Mouse (Mus musculus): Measurements from ENCODE around the gene 4933427D14Rik. TPM values are rescaled to one million over a fixed set of nuclear protein-coding genes. Genes with fewer than 3 reads are reported as not detected.
A peak's percentile ranks its signal among the peaks of the same experiment; 100 is the strongest.

4933427D14Rik gene
- polyA plus RNA-seq, 1 experiment: 33.1 TPM

DNA sequence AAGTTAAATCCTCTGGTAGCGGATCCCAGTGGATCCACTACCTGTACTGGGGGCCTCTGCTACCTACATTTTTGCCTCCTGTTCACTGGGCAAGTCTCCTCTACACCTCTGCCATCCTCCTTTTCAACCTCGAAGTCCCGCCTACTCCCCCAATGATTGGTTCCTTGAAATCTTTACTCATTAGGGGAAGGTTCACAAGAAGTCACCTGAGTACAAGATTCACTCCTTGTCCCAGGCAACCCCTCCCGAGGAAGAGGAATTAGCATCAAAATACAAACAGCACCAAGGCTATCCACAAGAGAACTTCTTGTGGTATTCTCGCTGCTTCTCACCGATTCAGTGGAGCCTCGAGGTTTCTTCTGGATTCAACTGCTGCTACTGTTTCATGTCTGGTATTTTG, 24.8 kb upstream of the 4933427D14Rik start:
- Histone ChIP-seq H3K4me1 (ENCODE audit: control insufficient read depth, insufficient read depth, low read length) (peaks cover 2% of the 10 kb centered on the region; the same call in 1 of the 2 replicates), H3K27ac (ENCODE audit: control insufficient read depth, insufficient read depth, low read depth, low read length) (no peak overlapping the region), H3K27me3 (ENCODE audit: control insufficient read depth, insufficient read depth, low read length) (no peaks in the 10 kb centered on the region), H3K4me3 (ENCODE audit: control insufficient read depth, low read depth, low read length) (no peak overlapping the region), H3K36me3 (ENCODE audit: control insufficient read depth, insufficient read depth, low read length) (no peaks in the 10 kb centered on the region)
- TF ChIP-seq CTCF (IDR thresholded peaks at IDR 0.05; ENCODE audit: control insufficient read depth, insufficient read depth, insufficient replicate concordance, low read depth, low read length): no peak
- TF ChIP-seq POLR2A (IDR thresholded peaks at IDR 0.05; ENCODE audit: control insufficient read depth, low read depth, low read length): no peak

DNA sequence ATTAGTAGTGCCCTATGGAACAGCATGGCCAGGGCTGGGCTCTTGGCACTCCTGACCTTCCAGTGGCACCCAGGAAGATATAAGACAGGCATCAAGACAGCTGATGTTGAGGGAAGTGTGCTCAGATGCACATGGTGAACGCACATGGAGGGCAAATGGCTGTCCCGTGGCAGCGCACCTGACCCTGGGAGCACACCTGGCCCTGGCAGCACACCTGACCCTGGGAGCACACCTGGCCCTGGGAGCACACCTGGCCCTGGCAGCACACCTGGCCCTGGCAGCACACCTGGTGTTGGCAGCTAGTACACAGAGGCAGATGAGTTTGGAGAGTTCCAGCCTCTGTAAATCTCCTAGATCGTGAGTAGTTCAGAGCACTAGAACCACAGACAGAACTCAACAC, 21.3 kb upstream of the 4933427D14Rik start:
- TF ChIP-seq POLR2A (IDR thresholded peaks at IDR 0.05; ENCODE audit: control insufficient read depth, low read depth, low read length): no peak
- TF ChIP-seq CTCF (IDR thresholded peaks at IDR 0.05; ENCODE audit: control insufficient read depth, insufficient read depth, insufficient replicate concordance, low read depth, low read length): no peak
- H3K27me3 ChIP-seq (ENCODE audit: control insufficient read depth, insufficient read depth, low read length): no peaks in the 10 kb centered on the region
- H3K27ac ChIP-seq (ENCODE audit: control insufficient read depth, insufficient read depth, low read depth, low read length): no peak overlapping the region
- H3K4me1 ChIP-seq (ENCODE audit: control insufficient read depth, insufficient read depth, low read length): peaks cover 2% of the 10 kb centered on the region; the same call in 1 of the 2 replicates
- H3K4me3 ChIP-seq (ENCODE audit: control insufficient read depth, low read depth, low read length): no peak overlapping the region
- H3K36me3 ChIP-seq (ENCODE audit: control insufficient read depth, insufficient read depth, low read length): no peaks in the 10 kb centered on the region

DNA sequence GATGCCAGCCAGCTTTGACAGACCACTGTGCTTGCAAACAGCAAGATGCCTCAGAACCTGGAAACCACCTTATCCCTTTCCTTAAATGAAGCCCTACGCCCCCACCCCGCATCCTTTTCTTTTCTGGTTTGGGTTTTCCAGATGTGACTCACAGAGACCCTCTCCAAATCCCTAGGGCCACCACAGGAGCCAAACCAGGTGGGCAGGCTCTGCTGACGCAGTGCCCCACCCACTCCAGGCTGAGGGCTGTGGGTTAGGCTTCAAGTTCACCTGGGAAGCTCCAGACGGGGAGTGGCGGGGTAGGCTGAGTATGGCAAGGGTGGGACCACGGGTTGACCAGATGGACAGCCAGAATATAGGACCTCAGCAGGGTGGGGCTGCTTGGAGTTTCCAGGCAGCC, 19.6 kb upstream of the 4933427D14Rik start:
- no peak for TF ChIP-seq POLR2A (IDR thresholded peaks at IDR 0.05; ENCODE audit: control insufficient read depth, low read depth, low read length)
- TF ChIP-seq CTCF (IDR thresholded peaks at IDR 0.05; ENCODE audit: control insufficient read depth, insufficient read depth, insufficient replicate concordance, low read depth, low read length): no peak
- H3K4me1 ChIP-seq (ENCODE audit: control insufficient read depth, insufficient read depth, low read length): peaks cover 2% of the 10 kb centered on the region; the same call in 1 of the 2 replicates
- no peaks in the 10 kb centered on the region for H3K27me3 ChIP-seq (ENCODE audit: control insufficient read depth, insufficient read depth, low read length)
- H3K36me3 ChIP-seq (ENCODE audit: control insufficient read depth, insufficient read depth, low read length): no peaks in the 10 kb centered on the region
- H3K27ac ChIP-seq (ENCODE audit: control insufficient read depth, insufficient read depth, low read depth, low read length): no peak overlapping the region
- H3K4me3 ChIP-seq (ENCODE audit: control insufficient read depth, low read depth, low read length): no peak overlapping the region

DNA sequence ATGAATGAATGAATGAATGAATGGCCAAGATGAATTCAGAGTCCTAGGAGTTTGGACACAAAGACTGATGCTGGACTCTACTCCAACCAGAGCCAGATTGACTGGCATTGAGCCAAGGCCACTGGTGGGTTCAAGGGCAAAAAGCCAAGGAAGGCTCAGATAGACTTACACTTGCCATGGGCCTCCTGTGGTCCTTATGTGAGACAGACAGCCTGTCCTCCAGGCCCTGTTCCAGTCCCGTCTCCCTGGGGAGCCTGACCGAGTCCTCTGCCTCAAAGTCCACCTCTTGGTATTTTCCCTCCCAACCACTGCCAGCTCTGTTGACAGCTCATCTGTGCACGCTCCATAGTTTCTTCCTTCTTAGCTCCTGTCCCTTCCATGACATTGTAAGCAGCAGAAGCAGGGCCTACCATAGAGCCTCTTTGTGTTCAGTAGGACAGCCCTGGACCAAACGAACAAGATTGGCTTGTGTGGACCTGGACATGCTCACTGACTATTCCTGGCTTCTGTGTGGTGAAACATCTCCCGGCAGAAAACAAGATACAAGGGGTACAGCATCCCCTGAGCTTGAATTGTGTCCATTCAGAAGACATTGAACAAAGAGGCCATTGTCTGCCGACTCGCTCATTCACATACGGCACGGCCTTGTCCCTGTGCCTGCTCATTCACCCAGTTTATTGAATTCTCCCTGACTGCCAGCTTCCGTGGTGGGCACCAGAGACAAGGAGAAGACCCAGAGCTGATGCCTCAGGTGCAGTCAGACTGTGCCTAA, 18.9 kb upstream of the 4933427D14Rik start:
- no peak for TF ChIP-seq CTCF (IDR thresholded peaks at IDR 0.05; ENCODE audit: control insufficient read depth, insufficient read depth, insufficient replicate concordance, low read depth, low read length)
- no peak for TF ChIP-seq POLR2A (IDR thresholded peaks at IDR 0.05; ENCODE audit: control insufficient read depth, low read depth, low read length)

DNA sequence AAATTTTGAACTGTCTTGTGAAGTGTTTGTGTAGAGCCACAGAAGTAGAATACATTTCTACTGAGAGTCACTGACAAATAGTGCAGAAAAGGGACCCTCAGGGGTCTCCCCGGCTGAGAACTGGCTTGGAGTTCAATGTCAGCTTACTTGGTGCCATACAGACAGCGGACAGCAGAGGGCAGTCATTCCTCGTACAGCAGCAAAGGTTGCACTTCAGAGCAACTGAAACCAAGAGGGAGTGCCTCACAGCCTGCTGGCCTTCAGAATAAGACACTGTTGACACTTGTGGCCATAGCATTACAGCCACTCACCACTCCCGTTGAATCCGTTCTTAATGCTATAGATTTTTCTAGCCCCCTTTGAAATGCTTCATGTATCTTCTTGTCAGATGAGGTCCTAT, 17.6 kb upstream of the 4933427D14Rik start:
- Histone ChIP-seq H3K4me3 (ENCODE audit: control insufficient read depth, low read depth, low read length) (no peak overlapping the region), H3K27ac (ENCODE audit: control insufficient read depth, insufficient read depth, low read depth, low read length) (no peak overlapping the region), H3K36me3 (ENCODE audit: control insufficient read depth, insufficient read depth, low read length) (no peaks in the 10 kb centered on the region), H3K27me3 (ENCODE audit: control insufficient read depth, insufficient read depth, low read length) (no peaks in the 10 kb centered on the region), H3K4me1 (ENCODE audit: control insufficient read depth, insufficient read depth, low read length) (no peaks in the 10 kb centered on the region; the same call in 1 of the 2 replicates)
- TF ChIP-seq CTCF (IDR thresholded peaks at IDR 0.05; ENCODE audit: control insufficient read depth, insufficient read depth, insufficient replicate concordance, low read depth, low read length): peak; percentile 79; the same call in 1 of the 2 replicates
- TF ChIP-seq POLR2A (IDR thresholded peaks at IDR 0.05; ENCODE audit: control insufficient read depth, low read depth, low read length): no peak

More for the DNA sequence above, 18.9 kb upstream of the 4933427D14Rik start:
- no peak overlapping the region for H3K4me3 ChIP-seq (ENCODE audit: control insufficient read depth, low read depth, low read length)
- no peak overlapping the region for H3K27ac ChIP-seq (ENCODE audit: control insufficient read depth, insufficient read depth, low read depth, low read length)
- no peaks in the 10 kb centered on the region for H3K27me3 ChIP-seq (ENCODE audit: control insufficient read depth, insufficient read depth, low read length)
- H3K36me3 ChIP-seq (ENCODE audit: control insufficient read depth, insufficient read depth, low read length): no peaks in the 10 kb centered on the region
- H3K4me1 ChIP-seq (ENCODE audit: control insufficient read depth, insufficient read depth, low read length): peaks cover 2% of the 10 kb centered on the region; the same call in 1 of the 2 replicates

DNA sequence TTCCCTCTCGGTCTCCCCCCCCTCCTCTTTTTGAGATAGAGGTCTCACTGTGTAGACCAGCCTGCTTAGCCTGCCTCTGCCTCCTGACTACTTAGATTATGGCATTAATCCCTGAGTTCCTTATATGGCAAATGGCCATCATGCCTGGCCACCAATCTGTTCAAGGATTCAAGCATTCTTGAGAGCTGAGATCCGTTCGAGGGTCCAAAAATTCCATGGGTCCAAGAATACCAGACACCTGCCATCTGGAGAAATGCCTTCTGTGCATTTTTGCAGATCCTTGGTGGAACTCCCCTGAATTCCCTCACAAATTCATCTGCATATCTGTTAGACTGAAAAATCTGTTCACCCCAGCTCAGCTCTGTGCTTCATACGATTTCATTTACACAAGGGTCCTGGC, 16.2 kb upstream of the 4933427D14Rik start:
- H3K27ac ChIP-seq (ENCODE audit: control insufficient read depth, insufficient read depth, low read depth, low read length): no peak overlapping the region
- no peak overlapping the region for H3K4me3 ChIP-seq (ENCODE audit: control insufficient read depth, low read depth, low read length)
- no peaks in the 10 kb centered on the region for H3K36me3 ChIP-seq (ENCODE audit: control insufficient read depth, insufficient read depth, low read length)
- H3K4me1 ChIP-seq (ENCODE audit: control insufficient read depth, insufficient read depth, low read length): no peaks in the 10 kb centered on the region
- TF ChIP-seq POLR2A (IDR thresholded peaks at IDR 0.05; ENCODE audit: control insufficient read depth, low read depth, low read length): no peak
- no peak for TF ChIP-seq CTCF (IDR thresholded peaks at IDR 0.05; ENCODE audit: control insufficient read depth, insufficient read depth, insufficient replicate concordance, low read depth, low read length)
- no peaks in the 10 kb centered on the region for H3K27me3 ChIP-seq (ENCODE audit: control insufficient read depth, insufficient read depth, low read length)

DNA sequence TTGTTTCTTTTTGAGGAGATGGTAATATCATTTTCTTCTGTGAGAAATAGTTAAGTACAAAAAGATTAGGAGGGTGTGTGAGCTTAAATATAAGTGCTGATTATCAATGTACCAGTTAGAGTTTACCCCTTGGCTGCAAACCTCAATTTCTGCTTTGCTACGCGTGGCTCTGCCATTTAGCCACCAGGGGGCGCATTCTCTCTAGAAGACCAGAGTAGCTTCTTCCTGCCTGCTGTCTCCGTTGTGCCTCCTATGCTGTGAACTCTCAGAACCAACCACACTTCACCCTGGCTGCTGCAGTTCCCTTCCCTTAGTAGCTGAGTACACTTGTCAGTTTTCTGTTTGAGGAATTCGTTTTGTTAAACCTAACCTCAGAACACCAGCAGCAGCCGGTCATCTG, 14.0 kb upstream of the 4933427D14Rik start:
- Histone ChIP-seq H3K27me3 (ENCODE audit: control insufficient read depth, insufficient read depth, low read length) (no peaks in the 10 kb centered on the region), H3K27ac (ENCODE audit: control insufficient read depth, insufficient read depth, low read depth, low read length) (no peak overlapping the region), H3K4me1 (ENCODE audit: control insufficient read depth, insufficient read depth, low read length) (no peaks in the 10 kb centered on the region), H3K4me3 (ENCODE audit: control insufficient read depth, low read depth, low read length) (no peak overlapping the region), H3K36me3 (ENCODE audit: control insufficient read depth, insufficient read depth, low read length) (no peaks in the 10 kb centered on the region)
- peak; percentile 90 for TF ChIP-seq CTCF (IDR thresholded peaks at IDR 0.05; ENCODE audit: control insufficient read depth, insufficient read depth, insufficient replicate concordance, low read depth, low read length)
- TF ChIP-seq POLR2A (IDR thresholded peaks at IDR 0.05; ENCODE audit: control insufficient read depth, low read depth, low read length): no peak

All from testis, adult 2 months (tissue).